Mouse (Mus musculus) embryo, embryonic 11 days (tissue): ENCODE data around the gene Etnk2.
A peak's percentile ranks its signal among the peaks of the same experiment; 100 is the strongest.

ENCODE experiments used
- DNase-seq: peaks from one replicate; pipeline ENCODE4 v3.0.0-alpha.2; 2015

Gene Etnk2

DNA sequence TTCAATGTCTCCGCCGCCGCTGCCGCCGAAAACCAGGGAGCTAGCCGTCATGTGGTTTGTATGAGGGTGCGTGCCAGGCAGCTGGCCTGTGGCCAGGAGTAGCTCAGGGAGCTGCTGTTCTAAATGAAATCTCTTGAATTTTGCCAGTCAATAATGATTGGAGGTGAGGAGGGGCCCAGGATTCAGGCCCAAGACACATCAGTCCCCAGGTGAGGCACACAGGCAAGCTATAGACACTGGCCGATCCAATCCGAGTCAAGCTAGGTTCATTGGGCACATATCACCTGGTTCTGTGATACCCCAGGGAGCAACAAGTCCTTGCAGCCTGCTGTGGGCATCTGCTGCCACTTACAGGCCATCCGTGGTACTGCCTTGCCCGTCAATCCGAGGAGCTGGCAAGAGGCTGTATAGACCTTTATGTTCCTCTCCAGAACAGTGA, 10.0 kb upstream of the Etnk2 start:
- peak; percentile 73 for DNase-seq

DNA sequence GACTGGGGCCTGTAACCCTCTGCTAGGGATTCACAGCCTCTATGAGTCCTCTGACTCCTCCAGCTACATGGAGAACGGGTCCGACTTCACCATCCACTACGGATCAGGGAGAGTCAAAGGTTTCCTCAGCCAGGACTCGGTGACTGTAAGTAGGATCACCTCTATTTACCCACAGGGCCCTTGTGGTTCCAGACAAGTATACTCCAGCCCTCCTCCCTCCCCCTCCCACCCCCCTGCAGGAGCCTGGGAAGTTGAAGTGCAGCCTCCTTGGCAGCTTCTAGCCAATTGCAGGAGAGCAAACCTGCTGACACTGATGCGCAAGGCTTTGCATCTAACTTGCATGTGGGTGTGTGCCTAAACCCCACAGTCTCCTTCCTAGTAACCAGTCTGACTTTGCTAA, 7.9 kb upstream of the Etnk2 start:
- DNase-seq: no peak

DNA sequence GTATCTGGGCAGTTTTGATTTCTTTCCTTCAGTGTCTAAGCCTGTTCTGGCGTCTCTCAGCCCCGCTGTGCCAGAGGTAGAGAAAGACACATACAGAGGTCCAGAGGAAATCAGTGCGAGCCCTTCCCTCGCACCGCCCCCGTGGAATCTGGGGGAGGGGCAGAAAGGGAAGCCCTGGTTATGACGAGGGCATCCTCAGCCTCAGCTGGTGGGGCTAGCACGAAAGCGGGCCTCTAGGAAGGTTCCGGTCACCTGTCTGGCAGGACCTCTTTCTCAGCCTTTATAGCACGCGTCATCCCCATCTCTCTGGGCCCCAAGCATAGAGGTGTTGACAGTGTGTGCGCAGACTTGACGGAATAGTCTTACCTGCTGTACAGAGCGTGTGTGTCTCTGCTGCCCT, 7.5 kb upstream of the Etnk2 start:
- DNase-seq: no peak

DNA sequence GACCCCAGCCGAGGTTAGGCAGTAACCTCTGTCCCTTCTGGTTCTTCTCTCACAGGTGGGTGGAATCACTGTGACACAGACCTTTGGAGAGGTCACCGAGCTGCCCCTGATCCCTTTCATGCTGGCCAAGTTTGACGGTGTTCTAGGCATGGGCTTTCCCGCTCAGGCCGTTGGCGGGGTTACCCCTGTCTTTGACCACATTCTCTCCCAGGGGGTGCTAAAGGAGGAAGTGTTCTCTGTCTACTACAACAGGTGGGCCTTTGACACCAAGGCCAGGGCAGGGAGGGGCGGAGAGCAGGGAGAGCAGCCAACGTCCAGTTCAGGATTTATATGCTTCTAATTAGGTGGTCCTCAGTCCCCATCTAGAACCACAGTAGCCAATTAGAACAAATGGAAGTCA, 7.0 kb upstream of the Etnk2 start:
- no peak for DNase-seq

DNA sequence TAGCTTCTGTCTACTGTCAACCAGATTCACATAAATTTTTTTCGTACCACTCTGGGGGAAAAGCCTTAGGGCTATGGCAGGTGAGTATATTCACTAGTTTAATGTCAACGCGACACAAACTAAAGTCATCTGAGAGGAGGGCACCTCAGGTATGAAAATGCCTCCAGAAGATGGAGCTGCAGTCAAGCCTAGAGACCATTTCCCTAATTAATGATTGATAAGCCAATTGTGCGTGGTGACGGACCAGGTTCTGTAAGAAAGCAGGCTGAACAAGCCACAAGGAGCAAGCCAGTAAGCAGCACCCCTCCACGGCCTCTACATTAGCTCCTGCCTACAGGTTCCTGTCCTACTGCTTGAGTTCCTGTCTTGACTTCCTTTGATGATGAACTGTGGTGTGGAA, 2.4 kb upstream of the Etnk2 start:
- DNase-seq: no peak

DNA sequence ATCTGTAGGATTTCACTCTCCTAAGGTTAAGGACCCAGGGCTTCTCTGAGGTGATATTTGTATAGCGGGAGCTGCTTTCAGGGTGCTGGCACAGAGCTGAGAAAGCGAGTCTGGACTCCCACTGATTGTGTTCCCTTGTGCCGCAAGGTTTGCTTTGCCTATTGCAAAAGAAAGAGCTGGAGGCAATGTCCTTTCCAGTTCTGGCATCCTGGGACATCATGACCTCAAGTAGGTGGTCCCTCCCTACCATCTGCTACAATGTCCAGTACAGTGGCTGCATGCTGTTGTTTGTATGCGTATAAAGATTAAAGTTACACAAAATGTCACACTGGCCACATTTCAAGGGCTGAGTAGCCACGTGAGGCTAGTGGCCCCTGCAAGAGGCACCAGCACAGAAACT, 1.3 kb upstream of the Etnk2 start:
- DNase-seq: no peak

DNA sequence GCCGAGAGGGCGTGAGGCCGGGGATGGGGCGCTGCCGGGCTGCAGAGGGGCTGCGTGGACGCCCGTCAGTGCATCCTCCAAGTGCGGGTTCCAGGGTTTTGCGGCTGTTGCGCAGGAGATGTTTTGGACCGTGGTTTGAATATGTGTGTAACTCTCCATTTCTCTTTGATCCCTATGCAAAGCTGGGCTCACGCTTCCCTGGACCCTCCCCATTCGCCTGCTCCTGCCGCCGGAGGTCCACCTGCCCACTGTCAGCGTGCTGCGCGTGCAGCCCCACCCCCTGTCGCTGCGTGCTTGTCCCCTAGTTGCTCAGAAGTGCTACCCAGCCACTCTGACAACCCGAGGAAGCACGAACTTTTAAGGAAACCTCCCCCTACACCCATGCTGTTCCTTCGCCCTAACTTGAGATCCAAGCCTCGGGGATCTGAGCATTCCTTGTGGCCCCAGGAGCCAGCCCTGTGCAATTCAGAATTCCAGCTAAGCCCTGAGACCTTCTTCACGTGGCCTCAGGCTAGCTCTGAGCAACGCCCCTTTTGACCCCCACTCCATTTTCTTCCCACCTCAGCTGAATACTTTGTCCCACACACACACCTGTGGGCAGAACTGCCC, 754 bp downstream of the Etnk2 start:
- no peak for DNase-seq

DNA sequence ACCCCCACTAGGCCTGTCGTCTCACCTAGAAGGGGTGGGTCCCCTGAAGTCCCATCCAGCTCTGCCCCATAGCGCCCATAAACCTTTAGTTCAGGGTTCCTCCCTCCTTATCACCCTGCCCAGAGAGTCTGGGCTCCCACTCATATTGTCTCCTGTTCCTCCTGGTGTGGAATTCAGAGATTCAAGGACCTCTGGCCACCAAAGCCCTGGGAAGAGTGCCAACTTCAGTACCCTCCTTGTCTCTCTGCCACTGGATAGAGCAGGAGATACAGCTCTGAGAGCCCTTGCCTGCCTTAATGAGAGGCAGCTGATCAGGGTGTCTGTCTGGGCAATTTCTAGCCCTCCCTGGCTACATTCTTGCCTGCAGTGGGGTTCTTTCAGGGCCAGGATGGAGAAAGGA, 1.5 kb downstream of the Etnk2 start:
- no peak for DNase-seq

DNA sequence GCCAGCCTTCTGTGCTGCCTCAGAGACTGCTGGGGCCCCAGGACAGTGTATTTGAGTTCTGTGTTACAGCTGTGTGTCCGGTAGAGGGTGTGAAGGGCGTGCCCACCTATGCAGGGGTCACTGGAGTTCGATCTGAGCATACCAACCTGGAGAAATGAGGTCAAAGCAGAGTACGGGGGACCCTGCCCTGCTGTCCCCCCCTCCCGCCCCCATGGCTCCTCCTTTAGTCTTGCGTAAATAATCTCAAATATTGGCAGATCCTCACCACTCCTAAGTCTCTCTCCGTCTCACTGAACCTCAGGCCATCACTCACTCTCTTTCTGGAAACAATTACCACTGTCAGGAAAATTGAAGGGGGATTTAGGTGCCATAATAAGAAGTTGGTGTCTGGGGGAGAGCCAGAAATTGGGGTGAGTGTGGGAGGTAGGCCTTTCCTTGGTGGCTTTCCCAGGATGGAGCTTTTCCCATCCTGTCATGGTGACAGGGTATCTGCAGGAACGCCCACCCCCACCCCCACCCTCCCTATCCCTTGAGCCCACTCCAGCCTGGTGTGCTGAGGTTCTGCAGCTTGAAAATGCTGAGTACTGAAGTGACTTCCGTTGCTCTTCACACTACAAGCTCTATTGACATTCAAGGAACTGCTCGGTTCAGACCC, 3.7 kb downstream of the Etnk2 start:
- DNase-seq: no peak

DNA sequence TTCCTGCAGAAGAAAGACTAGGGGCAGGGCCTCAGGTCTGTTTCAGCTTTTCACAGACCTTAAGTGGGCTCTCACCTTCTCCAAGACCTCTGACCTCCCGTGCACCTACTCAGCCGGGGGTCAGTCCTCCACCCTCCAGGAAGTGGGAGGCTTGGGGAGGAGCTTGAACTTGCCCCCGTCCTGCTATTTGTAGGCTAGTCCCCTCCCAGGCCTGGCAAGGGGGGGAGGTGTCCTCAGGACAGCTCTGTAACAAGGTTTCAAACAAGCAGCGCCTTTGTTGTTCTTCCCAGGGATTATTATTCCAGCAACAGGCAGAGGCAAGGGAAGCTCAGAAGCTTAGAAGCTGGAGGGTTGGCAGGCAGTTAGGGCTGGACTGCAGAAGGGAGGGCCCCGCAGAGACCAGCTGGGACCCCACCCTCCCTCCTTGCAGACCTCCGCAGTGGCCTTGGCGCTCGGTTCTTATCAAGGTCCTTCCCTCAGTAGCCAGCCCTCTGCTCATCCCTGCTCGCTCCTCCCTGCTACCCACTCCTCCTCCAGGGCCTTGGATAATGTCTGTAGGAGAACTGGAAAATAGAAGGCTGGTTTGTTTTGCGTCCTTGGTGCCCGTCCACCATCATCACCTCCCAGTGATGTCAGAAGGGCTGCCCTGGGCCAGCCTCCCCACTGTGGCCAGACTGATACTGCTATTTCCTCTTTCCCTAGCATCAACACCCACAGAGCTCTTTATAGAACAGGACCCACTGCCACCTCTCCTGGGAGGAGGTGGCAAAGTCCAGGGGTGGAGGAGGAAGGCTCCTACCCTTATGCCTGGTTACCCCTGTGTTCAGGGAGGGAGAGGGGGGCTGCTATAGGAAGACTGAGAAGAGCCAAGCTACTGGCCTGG, 4.5 kb downstream of the Etnk2 start:
- peak; percentile 59 for DNase-seq

DNA sequence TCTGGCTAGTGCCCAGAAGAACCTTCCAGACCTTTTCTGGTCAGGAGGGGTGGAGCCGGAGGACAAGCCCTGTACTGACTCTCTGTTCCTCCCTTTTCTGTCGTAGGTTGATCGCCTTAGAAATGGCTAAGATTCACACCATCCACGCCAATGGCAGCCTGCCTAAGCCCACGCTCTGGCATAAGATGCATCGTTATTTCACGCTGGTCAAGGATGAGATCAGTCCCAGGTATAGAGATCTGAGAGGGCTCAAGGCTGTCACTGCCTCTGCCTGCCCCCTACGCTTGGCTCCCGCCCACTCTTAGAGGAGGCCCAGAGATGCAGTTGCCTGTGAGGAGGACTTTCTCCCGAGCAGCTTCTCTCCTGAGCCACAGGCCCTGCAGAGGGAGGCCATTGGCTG, 5.3 kb downstream of the Etnk2 start:
- DNase-seq: no peak

DNA sequence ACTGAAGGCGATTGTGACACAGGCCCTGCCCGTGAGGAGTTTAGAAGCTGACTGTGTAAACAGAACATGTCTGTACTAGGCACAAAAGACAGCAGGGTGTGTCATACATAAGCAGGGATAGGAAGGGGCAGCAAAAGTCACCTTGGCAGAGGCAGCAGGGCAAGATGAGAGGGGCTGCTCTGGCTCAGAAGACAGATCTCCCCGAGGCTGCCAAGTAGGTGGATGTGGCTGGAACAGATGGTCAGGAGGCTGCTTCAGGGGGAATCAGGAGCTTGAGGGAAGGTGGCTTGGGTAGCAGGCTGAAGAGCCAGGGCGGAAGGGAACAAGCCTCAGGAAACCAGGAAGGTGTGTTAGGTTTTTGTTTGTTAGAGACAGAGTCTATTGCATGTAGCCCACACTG, 7.0 kb downstream of the Etnk2 start:
- DNase-seq: no peak

DNA sequence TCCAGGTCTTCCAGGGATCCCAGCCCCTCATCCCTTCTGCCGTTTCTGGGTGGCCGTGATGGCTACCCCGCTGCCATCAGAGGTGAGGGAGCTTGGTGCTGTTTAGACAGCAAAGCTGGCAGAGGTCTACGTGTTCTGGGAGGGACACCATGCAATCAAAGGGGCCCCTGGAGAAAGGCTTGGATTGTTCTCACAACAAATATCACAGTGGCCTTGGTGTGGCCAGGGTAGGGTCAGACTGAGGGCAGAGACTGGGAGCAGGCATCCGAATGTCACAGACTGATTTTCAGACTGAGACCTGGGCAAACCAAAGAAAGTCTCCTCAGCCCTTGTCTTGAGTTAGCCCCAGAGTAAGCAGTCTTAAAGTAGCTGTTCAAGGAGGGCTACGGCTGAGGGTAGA, 8.1 kb downstream of the Etnk2 start:
- DNase-seq: no peak

DNA sequence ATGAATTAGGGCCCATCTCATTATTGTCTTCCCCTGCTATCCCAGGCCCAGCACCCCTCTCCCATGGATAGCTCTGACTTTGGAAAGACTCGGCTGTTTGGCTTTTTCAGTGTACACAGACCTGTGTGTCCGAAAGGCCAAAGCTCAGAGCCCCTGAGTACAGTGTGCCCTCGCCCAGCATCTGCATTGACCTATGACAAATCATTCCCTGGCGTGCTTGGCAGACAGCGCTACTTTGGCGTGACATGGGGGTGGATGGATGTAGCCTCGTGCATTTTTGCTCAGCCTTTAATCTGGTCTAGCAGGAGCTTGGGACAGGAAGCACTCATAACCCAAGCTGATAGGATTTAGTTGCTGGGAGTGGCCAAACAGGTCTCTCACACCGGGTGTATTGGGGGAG, 8.7 kb downstream of the Etnk2 start:
- no peak for DNase-seq

DNA sequence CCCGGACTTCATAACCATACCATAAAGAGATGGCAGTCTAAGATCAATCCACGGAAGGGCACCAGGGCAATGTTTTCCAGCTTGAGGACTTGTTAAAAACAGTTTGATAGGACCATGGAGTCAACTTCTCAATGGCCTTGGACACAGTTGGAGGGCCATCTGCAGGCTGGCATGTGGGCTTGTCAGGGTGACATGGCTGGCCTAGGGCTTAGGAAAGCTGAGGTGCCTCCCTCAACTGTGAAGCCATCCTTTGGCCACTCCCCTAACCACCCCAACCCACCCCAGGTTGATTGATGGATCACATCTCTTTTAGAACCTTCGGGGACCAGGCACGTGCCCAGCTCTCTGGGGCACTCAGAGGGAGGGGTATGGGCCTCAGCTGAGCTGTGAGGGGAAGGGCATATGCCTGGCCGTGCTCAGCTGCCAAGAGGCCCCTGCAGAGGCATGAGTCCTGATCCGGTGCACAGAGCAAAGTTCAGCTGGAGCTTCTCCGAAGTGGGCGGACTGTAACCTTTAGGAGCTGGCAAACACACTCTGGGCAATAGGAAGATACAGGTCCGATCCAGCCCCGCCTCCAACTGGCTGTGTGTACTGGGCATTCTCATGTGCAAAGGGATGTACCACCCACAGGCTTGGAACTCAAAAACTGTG, 12.4 kb downstream of the Etnk2 start:
- no peak for DNase-seq

DNA sequence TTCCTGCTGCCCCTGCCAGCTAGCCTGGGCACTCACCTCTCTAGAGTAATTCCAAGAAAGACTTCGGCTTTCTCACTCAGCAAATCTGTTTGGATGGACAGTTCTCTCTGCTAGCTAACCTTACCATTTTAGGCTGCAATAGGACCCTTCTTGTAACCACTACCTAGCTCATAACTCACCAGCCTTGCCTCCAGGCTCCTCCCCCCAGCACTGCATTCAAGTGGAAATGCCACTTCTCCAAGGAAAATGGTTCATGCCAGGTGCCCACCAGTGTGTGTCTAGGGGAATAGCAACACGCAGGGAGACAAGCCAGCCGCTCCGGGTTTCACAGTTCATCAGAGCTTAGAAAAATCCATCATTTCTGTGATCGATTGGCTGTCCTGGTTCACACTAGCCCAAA, 14.2 kb downstream of the Etnk2 start:
- DNase-seq: no peak

DNA sequence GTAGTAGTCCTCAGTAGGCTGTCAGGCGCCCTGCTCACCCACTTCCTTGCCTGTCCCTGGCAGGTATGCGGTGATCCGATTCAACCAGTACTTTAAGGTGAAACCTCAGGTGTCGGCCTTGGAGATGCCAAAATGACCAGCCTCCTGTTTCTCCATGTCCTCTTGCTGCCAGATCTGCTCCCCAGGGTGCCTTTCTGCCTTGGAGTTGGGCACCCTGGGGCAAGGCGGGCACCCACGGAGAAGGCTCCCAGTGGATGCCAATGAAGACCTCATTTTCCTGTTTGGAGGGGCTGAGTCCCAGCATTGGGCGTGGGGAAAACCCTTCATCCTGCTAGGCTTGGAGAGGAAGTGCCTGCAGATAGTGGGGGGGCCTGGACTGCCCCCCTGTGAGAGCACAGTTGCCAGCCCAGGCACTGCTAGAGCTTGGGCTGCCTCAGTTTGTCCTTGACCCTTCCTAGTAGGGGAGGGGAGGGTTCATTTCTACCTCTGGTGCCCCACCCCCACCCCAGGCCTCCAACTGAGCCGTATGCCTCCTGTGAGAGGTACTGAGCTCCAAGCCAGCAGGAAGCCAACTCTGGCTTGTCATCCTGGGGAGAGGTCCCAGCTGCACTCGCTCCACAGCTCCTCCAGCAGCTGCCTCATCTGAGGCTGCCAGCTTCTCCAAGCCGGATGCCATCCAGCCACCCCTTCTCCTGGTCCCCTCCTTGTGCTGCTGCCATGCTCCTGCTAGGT, 16.0 kb downstream of the Etnk2 start:
- no peak for DNase-seq

DNA sequence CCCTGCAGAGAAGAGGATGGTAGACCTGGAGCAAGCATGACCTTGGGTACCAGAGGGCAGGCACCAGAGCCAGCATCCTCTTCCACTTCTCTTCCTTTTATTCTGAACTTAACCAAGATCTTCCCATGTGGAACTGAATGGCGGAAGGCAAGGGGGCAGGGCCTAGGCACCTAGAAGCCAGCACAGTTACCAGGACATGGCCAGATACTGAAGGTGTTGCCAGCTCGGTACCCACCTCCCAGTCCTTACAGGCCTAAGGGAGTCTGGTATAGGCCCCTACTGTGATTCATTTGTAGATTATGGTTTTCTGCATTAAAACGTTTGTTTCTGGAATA, 16.6 kb downstream of the Etnk2 start:
- no peak for DNase-seq

DNA sequence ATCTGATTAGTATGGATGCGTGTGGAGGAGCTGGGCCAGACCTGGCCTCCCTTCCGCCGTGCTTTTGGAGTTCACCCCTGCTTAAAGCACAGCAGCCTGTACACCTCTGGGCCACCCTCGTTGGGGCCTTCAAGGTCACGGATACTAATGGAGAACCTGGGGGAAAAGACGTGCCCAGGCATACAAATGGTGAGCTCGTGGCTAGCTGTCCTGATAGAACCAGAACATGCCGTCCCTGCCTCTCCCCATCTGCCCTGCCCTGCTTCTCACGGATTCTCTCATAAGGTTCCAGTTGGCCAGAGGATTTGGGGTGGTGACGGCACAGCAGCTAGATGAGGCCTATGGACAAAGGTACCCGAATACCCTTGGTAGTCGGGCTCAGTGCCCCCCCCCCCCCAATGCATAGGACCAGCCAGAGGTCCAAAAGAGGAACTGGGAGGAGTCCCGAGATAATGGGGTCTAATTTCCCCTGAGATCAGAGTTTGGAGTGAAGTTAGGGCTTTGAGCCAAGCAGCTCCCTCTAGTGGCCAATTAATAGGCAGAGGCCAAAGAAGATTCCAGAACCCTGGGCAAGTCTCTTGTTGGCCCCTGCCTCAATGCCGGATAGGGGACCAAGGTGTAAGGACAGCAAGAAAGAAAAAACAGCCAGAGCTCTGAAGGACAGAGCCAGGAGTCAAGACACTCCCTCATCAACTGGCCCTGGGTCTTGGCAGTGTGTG, 17.1 kb downstream of the Etnk2 start:
- peak; percentile 74 for DNase-seq

DNA sequence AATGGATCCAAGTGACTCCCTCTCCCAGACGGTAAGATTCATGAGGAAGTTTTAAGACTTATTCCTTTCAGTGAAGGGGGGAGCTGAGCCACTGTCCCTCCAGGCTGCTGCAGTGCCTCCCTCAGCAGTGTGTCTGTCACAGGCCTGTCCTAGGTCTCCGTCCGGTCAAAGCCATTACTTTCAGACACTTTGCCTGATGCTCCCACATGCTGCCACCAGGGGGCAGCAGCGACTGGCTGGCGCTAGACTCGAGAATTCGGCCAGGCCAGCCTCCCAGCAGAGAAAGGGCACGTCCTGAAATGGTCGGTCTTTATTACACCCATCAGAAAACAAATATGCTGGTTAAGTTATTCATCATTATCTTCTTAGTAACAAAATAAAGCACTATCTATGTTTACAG, 18.6 kb downstream of the Etnk2 start:
- DNase-seq: peak; percentile 90

DNA sequence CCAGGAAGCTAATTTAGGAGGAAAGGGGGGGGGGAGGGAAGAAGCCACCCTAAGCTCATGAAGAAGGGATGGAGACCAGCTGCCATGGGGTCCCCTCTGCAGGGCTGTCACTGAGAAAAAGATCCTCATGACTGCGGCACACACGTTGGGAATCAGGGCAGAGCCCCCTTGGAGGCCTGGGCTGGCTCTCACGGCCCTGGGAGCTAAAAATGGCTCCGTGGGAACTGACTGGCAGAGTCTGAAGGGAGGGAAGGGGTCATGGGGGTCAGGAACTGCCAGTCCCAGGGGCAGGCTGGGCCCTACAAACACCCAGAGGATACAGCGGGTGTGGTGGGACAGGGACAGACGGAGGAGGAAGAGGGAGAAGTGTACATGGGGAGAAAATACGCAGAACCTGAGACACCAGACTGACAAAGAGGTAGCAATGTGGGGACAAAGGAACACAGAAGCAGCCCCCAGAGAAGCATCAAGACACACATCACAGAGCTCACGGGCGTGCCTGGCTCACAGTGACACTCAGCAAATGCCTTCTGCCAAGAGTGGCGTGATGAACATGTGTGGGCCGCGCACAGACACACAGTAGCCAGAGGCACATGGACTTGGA, 19.3 kb downstream of the Etnk2 start:
- DNase-seq: no peak
